Mouse (Mus musculus) stomach, embryonic 15.5 days (tissue): ENCODE measurements around the gene Rabggta. TPM values are rescaled to one million over a fixed set of nuclear protein-coding genes. Genes with fewer than 3 reads are reported as not detected.

ENCODE experiments used
- ATAC-seq: fragments of 200-750 bp; cut with Nextera tagmentation; 2 replicates; pipeline ENCODE4 v1.8.0; 2017; ENCODE audit warnings: low read depth, moderate number of reproducible peaks, moderate TSS enrichment; ENCODE audit not compliant: insufficient read depth, low FRiP score
- H3K27ac ChIP-seq: fragments of 300-500 bp; sonication (generic); 2 replicates; pipeline ENCODE4 v1.5.1; 2015; ENCODE audit warnings: mild to moderate bottlenecking, inconsistent platforms
- H3K27me3 ChIP-seq: fragments of 300-500 bp; sonication (generic); replicated peaks from 2 replicates; pipeline ENCODE4 v1.6.1; 2015; ENCODE audit warnings: inconsistent platforms
- H3K36me3 ChIP-seq: fragments of 300-500 bp; sonication (generic); 2 replicates; pipeline ENCODE4 v1.6.1; 2015; ENCODE audit warnings: inconsistent platforms
- H3K4me1 ChIP-seq: fragments of 300-500 bp; sonication (generic); 2 replicates; pipeline ENCODE4 v1.6.1; 2015; ENCODE audit warnings: inconsistent platforms
- H3K4me2 ChIP-seq: fragments of 300-500 bp; sonication (generic); 2 replicates; pipeline ENCODE4 v1.6.1; 2015; ENCODE audit warnings: mild to moderate bottlenecking, inconsistent platforms
- H3K4me3 ChIP-seq: fragments of 300-500 bp; sonication (generic); replicated peaks from 2 replicates; pipeline ENCODE4 v1.5.1; 2015; ENCODE audit warnings: inconsistent platforms
- H3K9ac ChIP-seq: fragments of 300-500 bp; sonication (generic); 2 replicates; pipeline ENCODE4 v1.6.1; 2015; ENCODE audit warnings: inconsistent platforms
- H3K9me3 ChIP-seq: fragments of 300-500 bp; sonication (generic); 2 replicates; pipeline ENCODE4 v1.6.1; 2016; ENCODE audit warnings: inconsistent platforms
- WGBS: fragments of 180-500 bp; shearing (Covaris S2); methylation state at CpG from one replicate; pipeline ENCODE4 v1.1.7; 2015; 5-methylcytosine and 5-hydroxymethylcytosine counted together
- polyA plus RNA-seq: library from polyadenylated mRNA; unstranded; fragments of >200 nt; fragmentation: Nextera tagmentation; extraction: Ambion mirVana; gene quantifications from 2 replicates; pipeline ENCODE4 v1.2.1, GENCODE M21; 2015

The Rabggta gene
- polyA plus RNA-seq, 1 experiment from 2014 or later = 30.0 TPM

DNA sequence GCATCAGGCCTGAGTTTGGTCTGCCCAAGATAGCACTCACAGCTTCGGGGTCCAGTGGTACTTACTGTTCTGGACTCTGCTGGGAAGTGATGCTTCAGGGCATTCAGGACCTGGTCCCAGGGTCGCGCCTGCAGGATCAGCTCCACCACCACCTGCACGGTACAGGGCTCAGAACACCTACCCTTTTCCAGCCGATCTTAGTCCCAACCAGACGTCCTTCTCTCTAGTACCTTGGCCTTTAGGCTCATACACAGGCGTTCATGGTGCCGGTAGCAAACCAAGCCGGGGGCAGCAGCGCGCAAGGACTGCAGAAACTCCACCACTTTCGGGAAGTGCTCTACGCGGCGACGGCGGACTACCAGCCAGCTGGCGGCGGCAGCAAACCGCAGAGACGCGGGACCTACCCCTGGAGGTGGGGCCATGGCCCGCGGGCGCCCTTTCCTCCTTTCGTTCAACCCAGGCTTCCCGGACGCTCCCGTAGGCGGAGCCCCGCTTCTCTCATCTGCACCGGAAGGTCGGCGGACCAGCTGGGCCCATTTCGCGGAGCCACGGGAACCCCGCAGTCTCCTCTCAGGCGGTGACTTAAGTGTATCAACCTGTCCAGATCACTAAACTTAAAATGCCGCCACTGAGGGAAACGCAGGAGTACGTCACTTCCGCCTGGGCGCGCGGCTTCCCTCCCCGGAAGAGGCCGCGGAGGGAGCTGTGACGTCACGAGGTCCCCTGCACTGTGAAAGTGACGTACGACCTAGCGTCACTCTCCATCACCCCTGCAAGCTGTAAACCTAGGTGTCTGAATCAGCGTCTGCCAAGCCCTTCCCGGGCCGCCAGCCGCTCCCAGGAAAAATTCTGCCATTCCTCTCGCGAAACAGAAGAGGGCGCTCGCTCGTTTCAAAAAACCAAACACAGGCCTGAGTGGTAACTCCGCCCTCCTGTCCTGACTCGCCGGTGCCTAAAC, 40.6 kb downstream of the Rabggta start, which contains the start of gene Tinf2:
Tinf2 (minus strand) TSS at position 661 of the 958 bp plus-strand sequence.
- H3K4me2 ChIP-seq = peak within 1 kb of the TSS; percentile 87
- under 1% methylated on average over 66 of the region's 66 CpGs for WGBS
- no peaks in the 10 kb centered on the region for H3K27me3 ChIP-seq
- peaks cover 31% of the 10 kb centered on the region for H3K36me3 ChIP-seq
- peak within 1 kb of the TSS; percentile 83 for H3K4me3 ChIP-seq
- peak within 1 kb of the TSS; percentile 77 for H3K9ac ChIP-seq
- peak within 1 kb of the TSS; percentile 90 for H3K27ac ChIP-seq
- H3K9me3 ChIP-seq = no peaks in the 10 kb centered on the region
- ATAC-seq = peak; percentile 97
- H3K4me1 ChIP-seq = peaks cover 14% of the 10 kb centered on the region; the same call in 1 of the 2 replicates

GRCm38 (mm10) chr14:55677615-55678014, 44.4 kb downstream of the Rabggta start:
- ATAC-seq = no peak
- Histone ChIP-seq H3K27ac (no peak overlapping the region), H3K4me3 (no peak overlapping the region), H3K4me1 (peaks cover 14% of the 10 kb centered on the region; the same call in 1 of the 2 replicates), H3K9me3 (no peaks in the 10 kb centered on the region), H3K9ac (no peak overlapping the region), H3K27me3 (no peaks in the 10 kb centered on the region), H3K36me3 (peaks cover 42% of the 10 kb centered on the region), H3K4me2 (no peak overlapping the region)
- 80% methylated on average over 4 of the region's 4 CpGs for WGBS

DNA sequence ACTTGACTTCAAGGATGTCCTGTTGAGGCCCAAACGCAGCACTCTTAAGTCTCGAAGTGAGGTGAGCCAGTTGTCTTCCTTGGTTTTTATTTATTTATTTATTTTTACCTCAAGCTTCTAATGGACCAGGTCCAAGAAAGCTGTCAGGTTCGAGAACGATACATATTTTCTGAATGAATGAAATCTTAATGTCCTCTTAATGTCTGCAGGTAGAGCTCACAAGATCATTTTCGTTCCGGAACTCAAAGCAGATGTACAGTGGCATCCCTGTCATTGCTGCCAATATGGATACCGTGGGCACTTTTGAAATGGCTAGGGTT, 49.4 kb downstream of the Rabggta start:
- Histone ChIP-seq H3K27ac (peak overlapping the region; percentile 89; the same call in 1 of the 2 replicates), H3K27me3 (no peaks in the 10 kb centered on the region), H3K36me3 (peaks cover 25% of the 10 kb centered on the region), H3K4me1 (0 out of 2 replicates have a peak, but pooled peaks cover 4% of the 10 kb centered on the region), H3K9me3 (no peaks in the 10 kb centered on the region), H3K4me2 (peak overlapping the region; percentile 64), H3K4me3 (peak overlapping the region; percentile 73), H3K9ac (peak overlapping the region; percentile 73; the same call in 1 of the 2 replicates)
- ATAC-seq = no peak
- WGBS = 71% methylated on average over 7 of the region's 7 CpGs

DNA sequence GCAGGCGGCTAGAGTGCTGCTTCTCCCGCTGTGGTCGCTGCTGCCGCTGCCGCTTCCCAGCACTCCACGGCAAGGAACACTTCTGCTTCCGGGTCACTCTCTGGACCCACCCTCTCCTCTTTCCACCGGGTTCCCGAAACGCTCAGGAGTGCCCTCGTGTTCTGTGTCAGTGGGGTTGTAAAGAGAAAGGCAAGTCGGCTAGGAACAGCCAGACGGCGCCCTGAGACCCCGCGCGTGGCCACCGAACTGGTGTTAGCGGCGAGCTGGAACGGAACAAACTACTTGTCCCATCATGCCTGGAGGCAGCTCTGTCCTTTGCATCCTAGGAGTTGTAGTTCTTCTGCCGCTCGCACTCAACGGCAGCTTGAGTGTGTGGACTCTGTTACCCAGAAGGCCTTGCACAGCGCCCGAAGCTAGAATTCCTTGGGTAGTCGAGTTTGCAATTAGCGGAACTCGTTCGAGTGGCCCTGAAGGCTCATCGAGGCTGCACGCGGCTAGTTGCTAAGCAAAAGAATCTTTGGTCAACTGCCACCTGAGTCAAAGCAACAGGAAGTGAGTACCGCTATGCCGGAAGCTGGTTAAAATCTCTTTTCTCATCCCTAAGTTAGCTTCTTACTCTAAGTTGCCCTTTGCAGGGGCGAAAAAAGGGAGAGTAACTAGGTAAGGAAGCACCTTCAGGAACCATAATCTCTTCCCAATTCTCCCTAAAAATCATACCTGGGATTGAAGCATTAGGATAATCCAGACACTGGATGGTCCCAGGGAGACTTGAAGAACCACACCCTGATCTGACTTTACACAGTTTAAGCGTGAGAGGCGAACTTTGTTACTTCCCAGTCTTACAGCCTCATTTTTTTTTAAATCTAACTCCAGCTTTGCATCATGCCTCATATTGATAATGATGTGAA, 50.0 kb downstream of the Rabggta start, which contains the start of the genes Gmpr2 and Nedd8:
Gmpr2 (plus strand) TSS at position 109 of the 908 bp plus-strand sequence.
Nedd8 (minus strand) TSS at position 292 of the 908 bp plus-strand sequence.
- peak within 1 kb of the TSS; percentile 73 for H3K9ac ChIP-seq
- 0 out of 2 replicates have a peak, but pooled peaks cover 4% of the 10 kb centered on the region for H3K4me1 ChIP-seq
- H3K27me3 ChIP-seq = no peaks in the 10 kb centered on the region
- H3K36me3 ChIP-seq = peaks cover 19% of the 10 kb centered on the region
- peak; percentile 96 for ATAC-seq
- peak within 1 kb of the TSS; percentile 89 for H3K27ac ChIP-seq
- H3K9me3 ChIP-seq = no peaks in the 10 kb centered on the region
- H3K4me2 ChIP-seq = peak within 1 kb of the TSS; percentile 64
- H3K4me3 ChIP-seq = peak within 1 kb of the TSS; percentile 73
- WGBS = 1% methylated on average over 38 of the region's 38 CpGs

DNA sequence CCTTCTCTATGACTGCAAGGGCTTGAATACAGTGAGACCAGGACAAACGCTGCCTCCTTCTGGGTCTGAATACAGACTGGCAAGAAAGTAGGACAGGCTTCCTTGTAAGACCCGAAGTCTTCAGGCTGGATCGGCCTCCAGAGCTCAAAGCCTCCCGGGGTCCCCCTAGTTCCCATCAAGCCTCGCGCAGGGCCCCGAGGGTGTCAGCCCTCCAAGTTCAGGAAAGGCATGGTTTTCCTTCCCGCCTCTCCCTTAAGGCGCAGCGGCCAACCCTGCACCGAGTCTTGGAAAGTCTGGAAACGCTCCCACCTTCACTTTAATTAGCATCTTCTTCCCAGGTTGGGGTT, 50.6 kb downstream of the Rabggta start:
- Histone ChIP-seq H3K36me3 (peaks cover 18% of the 10 kb centered on the region), H3K9ac (peak overlapping the region; percentile 73), H3K4me1 (0 out of 2 replicates have a peak, but pooled peaks cover 4% of the 10 kb centered on the region), H3K9me3 (no peaks in the 10 kb centered on the region), H3K4me3 (peak overlapping the region; percentile 73), H3K4me2 (peak overlapping the region; percentile 64), H3K27me3 (no peaks in the 10 kb centered on the region), H3K27ac (peak overlapping the region; percentile 89)
- 0% methylated on average over 12 of the region's 12 CpGs for WGBS
- peak; percentile 28; the same call in 1 of the 2 replicates for ATAC-seq

Other genes with a start within 250 kb of the Rabggta start
- 121 TPM in 2 replicates for gene Dhrs4, start 243.5 kb downstream of the Rabggta start, polyA plus RNA-seq
- 2.1 and 2.2 TPM in 2 replicates for gene Carmil3, start 231.6 kb downstream of the Rabggta start, polyA plus RNA-seq
- gene Cpne6, start 211.8 kb downstream of the Rabggta start, polyA plus RNA-seq = 0.23 and 0.42 TPM in 2 replicates
- gene Nrl, start 197.3 kb downstream of the Rabggta start, polyA plus RNA-seq = not detected in 2 replicates
- gene Pck2, start 182.0 kb downstream of the Rabggta start, polyA plus RNA-seq = 48.5 and 52.8 TPM in 2 replicates
- gene Dcaf11, start 162.3 kb downstream of the Rabggta start, polyA plus RNA-seq = 63.6 and 75.7 TPM in 2 replicates
- gene A730061H03Rik, start 161.9 kb downstream of the Rabggta start, polyA plus RNA-seq = 1.2 and 1.4 TPM in 2 replicates
- gene Fitm1, start 146.6 kb downstream of the Rabggta start, polyA plus RNA-seq = 0.50 and 1.2 TPM in 2 replicates
- 159 and 176 TPM in 2 replicates for gene Psme1, start 144.1 kb downstream of the Rabggta start, polyA plus RNA-seq
- gene Emc9, start 137.0 kb downstream of the Rabggta start, polyA plus RNA-seq = 9.4 and 11.2 TPM in 2 replicates
- gene Psme2, start 131.2 kb downstream of the Rabggta start, polyA plus RNA-seq = 265 and 289 TPM in 2 replicates
- 16.7 and 18.4 TPM in 2 replicates for gene Rnf31, start 130.6 kb downstream of the Rabggta start, polyA plus RNA-seq
- 11.6 and 12.1 TPM in 2 replicates for gene Irf9, start 118.7 kb downstream of the Rabggta start, polyA plus RNA-seq
- gene Rec8, start 104.2 kb downstream of the Rabggta start, polyA plus RNA-seq = 9.2 and 10.7 TPM in 2 replicates
- 81.1 and 82.4 TPM in 2 replicates for gene Ipo4, start 86.3 kb downstream of the Rabggta start, polyA plus RNA-seq
- 1.3 and 1.7 TPM in 2 replicates for gene Gm49378, start 84.4 kb downstream of the Rabggta start, polyA plus RNA-seq
- gene Tm9sf1, start 78.5 kb downstream of the Rabggta start, polyA plus RNA-seq = 123 and 124 TPM in 2 replicates
- 0.40 and 0.59 TPM in 2 replicates for gene Tssk4, start 72.1 kb downstream of the Rabggta start, polyA plus RNA-seq
- 51.3 and 54.3 TPM in 2 replicates for gene Mdp1, start 61.8 kb downstream of the Rabggta start, polyA plus RNA-seq
- 53.5 and 54.6 TPM in 2 replicates for gene Gmpr2, start 50.3 kb downstream of the Rabggta start, polyA plus RNA-seq
- 495 and 515 TPM in 2 replicates for gene Nedd8, start 50.1 kb downstream of the Rabggta start, polyA plus RNA-seq
- gene Tinf2, start 40.4 kb downstream of the Rabggta start, polyA plus RNA-seq = 33.9 and 40.4 TPM in 2 replicates
- 17.9 and 30.5 TPM in 2 replicates for gene Tgm1, start 8.3 kb downstream of the Rabggta start, polyA plus RNA-seq
- 92.9 and 96.4 TPM in 2 replicates for gene Dhrs1, start 23.4 kb upstream of the Rabggta start, polyA plus RNA-seq
- gene Nop9, start 23.4 kb upstream of the Rabggta start, polyA plus RNA-seq = 34.3 and 36.7 TPM in 2 replicates
- 11.8 and 12.9 TPM in 2 replicates for gene Cideb, start 36.2 kb upstream of the Rabggta start, polyA plus RNA-seq
- 0.85 and 0.96 TPM in 2 replicates for gene Ltb4r2, start 39.2 kb upstream of the Rabggta start, polyA plus RNA-seq
- 3.8 and 4.7 TPM in 2 replicates for gene Ltb4r1, start 43.7 kb upstream of the Rabggta start, polyA plus RNA-seq
- gene Adcy4, start 61.8 kb upstream of the Rabggta start, polyA plus RNA-seq = 6.3 and 8.0 TPM in 2 replicates
- gene Ripk3, start 66.6 kb upstream of the Rabggta start, polyA plus RNA-seq = 32.0 and 36.9 TPM in 2 replicates
- 35.5 and 40.9 TPM in 2 replicates for gene Nfatc4, start 100.9 kb upstream of the Rabggta start, polyA plus RNA-seq
- 15.4 and 18.5 TPM in 2 replicates for gene Nynrin, start 131.7 kb upstream of the Rabggta start, polyA plus RNA-seq
- 0.42 and 0.46 TPM in 2 replicates for gene Cbln3, start 162.1 kb upstream of the Rabggta start, polyA plus RNA-seq
- gene Khnyn, start 162.7 kb upstream of the Rabggta start, polyA plus RNA-seq = 16.5 and 18.1 TPM in 2 replicates
- 56.0 and 65.7 TPM in 2 replicates for gene Sdr39u1, start 178.0 kb upstream of the Rabggta start, polyA plus RNA-seq
- gene Cma1, start 222.4 kb upstream of the Rabggta start, polyA plus RNA-seq = 23.0 and 27.4 TPM in 2 replicates
- gene Cma2, start 228.7 kb upstream of the Rabggta start, polyA plus RNA-seq = not detected in 2 replicates